Mouse (Mus musculus) small intestine, adult 2 months (tissue): ENCODE measurements around the gene E330034G19Rik. TPM values are rescaled to one million over a fixed set of nuclear protein-coding genes. Genes with fewer than 3 reads are reported as not detected.
A peak's percentile ranks its signal among the peaks of the same experiment; 100 is the strongest.

ENCODE experiments used
- H3K27ac ChIP-seq: fragments of 200-500 bp; 2 replicates; pipeline ENCODE4 v1.5.1; 2012; ENCODE audit warnings: low read depth, low read length, control low read depth, inconsistent platforms; ENCODE audit not compliant: insufficient read depth
- H3K27me3 ChIP-seq: fragments of 200-500 bp; 2 replicates; pipeline ENCODE4 v1.6.1; 2012; ENCODE audit warnings: mild to moderate bottlenecking, moderate library complexity, low read length, inconsistent platforms; ENCODE audit not compliant: control insufficient read depth, insufficient read depth
- H3K36me3 ChIP-seq: fragments of 200-500 bp; 2 replicates; pipeline ENCODE4 v1.6.1; 2012; ENCODE audit warnings: mild to moderate bottlenecking, low read length, control low read depth, inconsistent platforms; ENCODE audit not compliant: control insufficient read depth, insufficient read depth
- H3K4me1 ChIP-seq: fragments of 200-500 bp; 2 replicates; pipeline ENCODE4 v1.6.1; 2012; ENCODE audit warnings: low read length, inconsistent platforms, mixed read lengths; ENCODE audit not compliant: control insufficient read depth, insufficient read depth, insufficient read length
- H3K4me3 ChIP-seq: fragments of 200-500 bp; 2 replicates; pipeline ENCODE4 v1.5.1; 2012; ENCODE audit warnings: low read depth, mild to moderate bottlenecking, control low read depth, inconsistent platforms, low read length, moderate library complexity
- CTCF ChIP-seq: fragments of 200-500 bp; IDR thresholded peaks from 2 replicates; pipeline ENCODE4 v1.5.1; 2012; ENCODE audit warnings: low read depth, mild to moderate bottlenecking, control low read depth, inconsistent platforms, low read length, moderate library complexity, mixed read lengths; ENCODE audit not compliant: insufficient replicate concordance, insufficient read length; ENCODE audit errors: extremely low read depth
- POLR2A ChIP-seq: fragments of 200-500 bp; IDR thresholded peaks from 2 replicates; pipeline ENCODE4 v1.6.1; 2012; ENCODE audit warnings: low read depth, mild to moderate bottlenecking, control low read depth, inconsistent platforms, low read length, moderate library complexity
- WGBS: fragments of 180-500 bp; shearing (Covaris S2); methylation state at CpG from one replicate; pipeline ENCODE4 v1.1.7; 2018; 5-methylcytosine and 5-hydroxymethylcytosine counted together
- polyA plus RNA-seq: library from polyadenylated mRNA; depleted of rRNA; stranded (reverse); fragments of >200 nt; gene quantifications from 2 replicates; pipeline ENCODE4 v1.2.3, GENCODE M21; 2012; rRNA removed

The E330034G19Rik gene
- polyA plus RNA-seq, result not detected in 2 replicates

- no peak for TF ChIP-seq CTCF
- no peak for TF ChIP-seq POLR2A
- WGBS, result 31% methylated on average over 3 of the region's 3 CpGs
These were observed at the start of gene E330034G19Rik for GRCm38 (mm10) chr14:24292914-24293313. Gene E330034G19Rik (plus strand): TSS chr14:24293214.

GRCm38 (mm10) chr14:24244330-24245176 is 48.5 kb upstream of the E330034G19Rik start:
- Histone ChIP-seq H3K36me3 (no peaks in the 10 kb centered on the region), H3K4me3 (peak overlapping the region; percentile 99), H3K4me1 (no peaks in the 10 kb centered on the region; the same call in 1 of the 2 replicates), H3K27ac (peak overlapping the region; percentile 79), H3K27me3 (no peaks in the 10 kb centered on the region)
- WGBS, result under 1% methylated on average over 40 of the region's 40 CpGs
- TF ChIP-seq POLR2A, result no peak
- no peak for TF ChIP-seq CTCF

More at GRCm38 (mm10) chr14:24292914-24293313, at the start of gene E330034G19Rik:
- no peaks in the 10 kb centered on the region for H3K36me3 ChIP-seq
- H3K27me3 ChIP-seq, result no peaks in the 10 kb centered on the region
- no peak within 1 kb of the TSS for H3K4me3 ChIP-seq
- H3K27ac ChIP-seq, result no peak within 1 kb of the TSS
- no peaks in the 10 kb centered on the region for H3K4me1 ChIP-seq

- TF ChIP-seq CTCF, result no peak
- peak; percentile 35; the same call in 1 of the 2 replicates for TF ChIP-seq POLR2A
- H3K4me1 ChIP-seq, result no peaks in the 10 kb centered on the region; the same call in 1 of the 2 replicates
- H3K4me3 ChIP-seq, result peak within 1 kb of the TSS; percentile 99
- peak within 1 kb of the TSS; percentile 79 for H3K27ac ChIP-seq
- no peaks in the 10 kb centered on the region for H3K27me3 ChIP-seq
- under 1% methylated on average over 93 of the region's 98 CpGs for WGBS
- no peaks in the 10 kb centered on the region for H3K36me3 ChIP-seq
These were observed 47.6 kb upstream of the E330034G19Rik start, which contains the start of gene Dlg5 for GRCm38 (mm10) chr14:24245177-24246081. Gene Dlg5 (minus strand): TSS chr14:24245920.

GRCm38 (mm10) chr14:24249926-24250325 is 43.1 kb upstream of the E330034G19Rik start:
- Histone ChIP-seq H3K36me3 (no peaks in the 10 kb centered on the region), H3K4me1 (no peaks in the 10 kb centered on the region), H3K4me3 (no peak overlapping the region), H3K27me3 (no peaks in the 10 kb centered on the region), H3K27ac (no peak overlapping the region)
- TF ChIP-seq CTCF (no peak), POLR2A (no peak)
- WGBS, result 65% methylated on average over 2 of the region's 2 CpGs

GRCm38 (mm10) chr14:24251326-24251725 is 41.7 kb upstream of the E330034G19Rik start:
- WGBS, result 74% methylated on average over 1 of the region's 1 CpGs
- H3K36me3 ChIP-seq, result no peaks in the 10 kb centered on the region
- no peak for TF ChIP-seq POLR2A
- no peak for TF ChIP-seq CTCF
- H3K4me3 ChIP-seq, result no peak overlapping the region
- no peaks in the 10 kb centered on the region for H3K27me3 ChIP-seq
- H3K27ac ChIP-seq, result no peak overlapping the region
- no peaks in the 10 kb centered on the region for H3K4me1 ChIP-seq

- TF ChIP-seq CTCF (no peak), POLR2A (no peak)
- H3K27ac ChIP-seq, result no peak overlapping the region
- H3K27me3 ChIP-seq, result no peaks in the 10 kb centered on the region
- H3K36me3 ChIP-seq, result no peaks in the 10 kb centered on the region
- WGBS, result 11% methylated on average over 8 of the region's 8 CpGs
- H3K4me1 ChIP-seq, result no peaks in the 10 kb centered on the region
- H3K4me3 ChIP-seq, result no peak overlapping the region
These were observed 39.3 kb upstream of the E330034G19Rik start for GRCm38 (mm10) chr14:24253611-24254202.
